Mouse (Mus musculus): ENCODE data around the gene Ubiad1. TPM values are rescaled to one million over a fixed set of nuclear protein-coding genes. Genes with fewer than 3 reads are reported as not detected.

Gene Ubiad1
- total RNA-seq, 1 experiment from 2014 or later, result 10.4 TPM

DNA sequence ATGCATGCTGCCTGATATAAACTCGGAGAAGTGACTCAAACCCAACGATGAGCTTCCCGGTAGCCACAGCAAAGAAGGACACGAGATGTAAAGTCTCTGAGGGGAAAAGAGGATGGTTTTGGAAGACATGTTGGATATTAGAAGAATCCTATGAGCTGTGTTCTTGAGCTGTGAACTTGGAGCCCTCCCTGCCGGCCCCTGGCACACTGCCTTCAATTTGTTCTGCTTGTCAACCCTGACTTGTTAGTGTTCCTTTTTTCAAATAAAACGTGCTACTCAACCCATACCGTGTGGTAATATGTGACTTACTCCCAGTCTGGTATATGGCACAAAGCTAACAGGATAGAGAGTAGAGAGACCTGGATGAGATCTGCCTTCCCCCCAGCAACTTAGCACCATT lies 59.3 kb downstream of the Ubiad1 start:
- no peak for ATAC-seq (replicated peaks in 1 of 2; ENCODE audit: insufficient read depth in 1 of 2, low FRiP score in 2 of 2, low TSS enrichment in 1 of 2, low read depth in 1 of 2, poor library complexity in 2 of 2, severe bottlenecking in 2 of 2)

Other genes with a start within 250 kb of the Ubiad1 start
- gene Disp3, start 156.8 kb downstream of the Ubiad1 start, total RNA-seq (2017), result not detected in 2 replicates
- gene Mtor, start 3.8 kb upstream of the Ubiad1 start, total RNA-seq (2017), result 16.0 and 17.6 TPM in 2 replicates
- gene Angptl7, start 55.7 kb upstream of the Ubiad1 start, total RNA-seq (2017), result not detected in 2 replicates
- 64.8 and 66.0 TPM in 2 replicates for gene Exosc10, start 113.7 kb upstream of the Ubiad1 start, total RNA-seq (2017)
- gene Srm, start 146.7 kb upstream of the Ubiad1 start, total RNA-seq (2017), result 17.2 and 20.2 TPM in 2 replicates
- gene Masp2, start 157.8 kb upstream of the Ubiad1 start, total RNA-seq (2017), result 0.30 and 0.44 TPM in 2 replicates
- 356 and 659 TPM in 2 replicates for gene Tardbp, start 182.2 kb upstream of the Ubiad1 start, total RNA-seq (2017)
- gene Gm572, start 198.5 kb upstream of the Ubiad1 start, total RNA-seq (2017), result not detected in 2 replicates